Mouse (Mus musculus) testis, postnatal 10 days (tissue): ENCODE measurements at regions not wholly inside any gene's neighbourhood (a gene's known extent, or its start where the extent isn't known, plus 50 kb on each side); places are given as distances from the start of the nearest gene placed in this dataset.

ENCODE experiments used
- DNase-seq: peaks from one replicate; pipeline ENCODE4 v3.0.0; 2021; ENCODE audit warnings: low spot score

DNA sequence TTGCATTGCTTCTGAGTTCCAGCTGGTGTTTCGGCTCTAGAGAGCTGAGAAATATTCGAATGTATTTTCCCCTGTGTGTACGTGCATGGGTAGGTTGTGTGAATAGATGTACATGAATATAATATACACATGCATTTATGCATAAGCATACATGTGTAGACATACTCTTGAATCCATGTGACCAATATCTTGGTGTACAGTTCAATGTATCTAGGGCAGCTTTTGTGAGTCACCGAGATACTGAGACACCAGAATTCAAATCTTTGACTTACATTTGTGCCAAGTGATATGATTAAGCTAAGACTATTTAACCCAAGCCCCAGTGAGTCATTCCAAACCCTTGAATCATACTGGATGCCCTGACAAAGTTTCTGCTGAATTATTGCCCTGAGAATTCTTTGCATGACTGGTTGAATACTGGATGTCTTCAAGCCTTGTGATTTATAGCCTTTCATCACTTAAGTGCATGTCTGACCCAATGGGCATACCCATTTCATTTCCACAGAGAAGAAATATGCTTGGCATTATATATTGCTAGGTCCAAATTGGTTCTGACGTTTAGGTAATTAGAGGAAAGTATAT is 103.3 kb upstream of the Tsc22d2 start:
- DNase-seq = no peak

DNA sequence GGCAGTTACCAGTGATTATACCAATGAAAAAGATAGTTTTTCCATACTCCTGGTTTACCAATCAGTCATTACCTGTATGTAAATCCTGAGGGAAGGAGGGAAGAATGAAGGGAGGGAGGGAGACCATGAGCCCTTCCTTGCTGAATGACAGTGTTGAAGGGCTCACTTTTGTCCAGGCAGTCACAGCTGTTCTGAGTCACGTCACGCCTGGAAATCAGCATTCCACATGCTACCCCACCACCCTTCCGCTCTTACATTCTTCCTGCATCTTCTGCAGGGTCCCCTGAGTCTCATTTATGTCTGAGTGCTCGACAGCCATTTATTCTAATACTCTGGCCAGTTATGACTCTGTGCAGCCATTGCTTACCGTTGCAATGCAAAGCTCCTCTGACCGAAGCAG is 101.9 kb upstream of the Tsc22d2 start:
- DNase-seq = no peak

DNA sequence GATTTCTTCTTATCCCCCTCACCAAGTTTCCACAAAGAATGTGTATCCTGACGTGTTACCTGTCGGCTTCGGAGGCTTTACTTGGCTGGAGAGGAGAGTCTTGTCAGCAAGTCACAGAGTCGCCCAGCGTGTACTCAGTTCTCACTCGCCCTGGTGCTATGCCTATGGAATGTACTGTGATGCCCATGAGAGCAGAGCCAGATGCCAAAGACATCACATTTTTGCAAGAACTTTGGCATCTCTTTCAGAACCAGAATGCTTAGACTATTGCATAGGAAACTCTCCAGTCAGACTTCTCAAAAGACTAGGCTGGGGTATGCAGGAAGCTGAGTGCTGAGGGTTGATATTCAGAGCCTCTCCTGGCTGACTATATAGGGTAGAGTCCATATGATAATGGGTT is 99.3 kb upstream of the Tsc22d2 start:
- no peak for DNase-seq

DNA sequence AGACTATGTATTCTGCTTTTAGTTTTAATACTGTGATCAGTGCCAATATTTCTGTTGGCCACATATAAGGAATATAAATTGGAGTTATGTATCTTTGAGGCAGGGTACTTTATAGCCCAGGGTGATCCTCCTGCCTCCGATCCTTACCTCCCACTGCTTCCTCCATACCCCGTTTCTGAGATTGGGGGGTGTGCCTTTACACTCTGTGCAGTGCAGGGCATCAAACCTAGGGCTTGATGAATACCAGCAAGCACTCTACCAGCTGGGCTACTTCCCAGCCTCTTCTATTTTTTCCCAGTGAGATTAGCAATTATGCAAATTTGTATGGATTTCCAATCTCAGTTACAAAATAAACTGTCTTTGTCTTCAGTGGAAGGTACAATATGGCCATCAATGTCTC is 97.3 kb upstream of the Tsc22d2 start:
- peak; percentile 14 for DNase-seq

DNA sequence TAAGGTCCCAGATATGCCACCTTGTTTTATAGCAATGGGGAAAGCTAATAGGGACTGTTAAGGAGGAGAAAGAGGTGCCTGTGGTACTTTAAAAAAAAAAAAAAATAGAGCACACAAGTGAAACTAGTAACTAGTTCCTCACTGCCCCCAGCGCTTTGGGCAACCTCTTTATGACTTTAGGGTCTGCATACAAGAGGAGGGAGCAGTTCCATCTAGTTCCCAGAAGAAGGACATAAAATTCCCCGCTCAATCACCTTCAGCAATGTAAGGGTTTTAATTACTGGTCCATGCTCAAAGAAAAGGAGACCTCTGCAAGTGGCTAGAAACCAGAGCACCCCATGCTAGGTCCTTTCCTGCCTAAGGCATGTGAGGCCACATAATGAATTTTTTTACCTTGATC is 95.8 kb upstream of the Tsc22d2 start:
- DNase-seq = peak; percentile 19

DNA sequence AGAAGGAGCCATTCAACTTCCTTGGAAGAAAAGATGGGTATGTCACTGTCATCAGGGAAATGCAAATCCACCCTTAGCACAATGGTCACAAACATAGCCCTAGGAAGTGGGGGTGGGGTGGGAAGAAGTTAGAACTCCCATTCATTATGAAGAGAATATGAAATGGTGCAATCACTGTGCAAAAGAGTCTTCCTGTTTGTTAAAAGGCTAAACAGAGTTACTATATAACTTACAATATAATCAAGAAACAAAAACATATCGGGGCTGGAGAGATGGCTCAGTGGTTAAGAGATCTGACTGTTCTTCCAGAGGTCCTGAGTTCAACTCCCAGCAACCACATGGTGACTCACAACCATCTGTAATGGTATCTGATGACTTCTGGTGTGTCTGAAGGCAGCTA is 95.1 kb upstream of the Tsc22d2 start:
- DNase-seq = peak; percentile 0

DNA sequence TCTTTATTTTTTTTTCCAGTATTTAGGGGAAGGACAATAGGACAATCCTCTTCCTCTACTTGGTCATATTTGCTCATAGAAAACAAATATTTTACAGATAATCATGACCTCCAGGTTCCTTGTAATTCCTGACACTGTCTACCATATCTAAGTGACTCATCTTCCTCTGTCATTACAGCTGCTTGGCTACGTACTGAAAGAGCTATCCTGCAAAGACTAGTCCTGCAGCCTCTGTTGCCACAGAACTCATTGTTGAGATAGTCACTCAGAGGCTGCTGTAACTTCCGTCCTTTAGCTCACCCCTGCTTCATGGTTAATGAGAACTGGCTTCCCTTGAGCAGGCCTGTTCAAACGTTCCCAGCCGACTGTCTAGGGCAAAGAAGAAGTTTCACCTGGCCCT is 93.7 kb upstream of the Tsc22d2 start:
- peak; percentile 12 for DNase-seq

DNA sequence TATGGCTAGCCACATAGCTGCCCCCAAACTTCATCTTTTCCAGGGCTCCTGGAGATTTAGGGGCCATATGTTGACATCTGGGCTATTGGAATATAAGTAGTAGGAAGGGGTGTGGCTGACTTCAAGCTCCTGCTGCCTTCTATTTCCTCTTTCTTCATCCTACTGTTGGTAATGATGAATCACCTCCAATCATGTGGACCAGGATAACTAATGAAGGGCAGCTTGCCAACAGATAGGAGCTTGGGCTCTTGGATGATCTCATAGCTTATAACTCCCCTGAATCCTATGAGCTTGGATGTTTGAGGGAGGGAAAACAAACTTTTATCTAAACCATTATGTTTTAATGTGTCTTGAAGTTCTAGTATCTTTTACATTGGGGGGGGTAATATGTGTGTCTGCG is 92.2 kb upstream of the Tsc22d2 start:
- DNase-seq = no peak

DNA sequence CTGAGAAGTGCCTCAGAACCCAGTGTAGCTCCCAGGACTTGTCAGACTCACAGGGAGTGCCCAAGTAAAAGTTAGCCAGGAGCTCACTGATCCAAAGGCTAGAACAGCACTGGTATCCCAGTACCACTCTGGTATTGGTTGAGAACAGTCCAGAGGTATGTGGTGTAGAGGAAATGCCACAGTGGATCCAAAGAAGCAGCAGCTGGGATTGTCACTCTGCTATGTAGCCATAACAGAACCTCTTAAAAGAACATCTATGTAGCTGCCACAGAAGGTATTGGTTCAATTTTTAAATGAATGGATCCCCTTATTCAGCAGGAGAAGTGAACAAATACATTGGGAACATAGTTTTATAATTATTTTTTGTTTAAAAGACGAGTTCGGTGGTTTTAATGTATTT is 86.8 kb upstream of the Tsc22d2 start:
- DNase-seq = no peak

DNA sequence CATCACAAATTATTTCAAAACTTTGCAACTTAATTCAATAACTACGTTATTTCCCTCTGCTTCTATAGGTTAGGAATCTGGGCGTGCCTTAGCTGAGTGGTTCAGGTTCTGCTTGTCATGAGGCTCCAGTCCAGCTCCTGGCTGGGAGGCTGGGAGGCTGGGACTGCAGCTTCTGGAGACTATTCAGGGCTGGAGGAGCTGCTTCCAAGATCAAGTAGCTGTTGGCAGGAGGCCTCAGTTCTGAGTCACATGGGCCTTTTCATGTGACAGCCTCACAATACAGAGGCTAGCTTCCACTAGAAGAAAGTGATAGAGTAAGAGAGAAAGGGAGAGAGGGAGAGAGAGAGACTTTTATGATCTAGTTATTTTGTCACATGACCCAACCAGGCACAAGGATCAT is 84.3 kb upstream of the Tsc22d2 start:
- DNase-seq = no peak

DNA sequence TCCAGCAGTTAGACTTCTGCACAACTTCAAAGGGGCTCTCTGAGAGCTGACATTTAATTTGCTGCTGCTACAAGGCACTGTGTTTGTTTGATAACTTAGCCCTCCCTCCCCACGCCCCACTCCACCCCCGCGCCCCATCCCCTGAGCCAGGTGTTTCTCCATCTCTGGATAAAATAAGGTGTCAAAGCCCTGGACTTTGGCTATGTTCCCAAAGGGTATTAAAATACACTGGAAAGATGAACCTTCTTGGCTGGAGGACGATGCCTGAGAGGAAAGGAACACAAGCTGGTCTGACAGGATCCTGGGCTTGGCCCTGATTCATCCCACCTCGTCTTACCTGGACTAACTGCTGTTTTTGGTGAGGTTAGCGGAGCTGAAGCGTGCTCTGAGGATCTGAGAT is 80.5 kb upstream of the Tsc22d2 start:
- DNase-seq = no peak

DNA sequence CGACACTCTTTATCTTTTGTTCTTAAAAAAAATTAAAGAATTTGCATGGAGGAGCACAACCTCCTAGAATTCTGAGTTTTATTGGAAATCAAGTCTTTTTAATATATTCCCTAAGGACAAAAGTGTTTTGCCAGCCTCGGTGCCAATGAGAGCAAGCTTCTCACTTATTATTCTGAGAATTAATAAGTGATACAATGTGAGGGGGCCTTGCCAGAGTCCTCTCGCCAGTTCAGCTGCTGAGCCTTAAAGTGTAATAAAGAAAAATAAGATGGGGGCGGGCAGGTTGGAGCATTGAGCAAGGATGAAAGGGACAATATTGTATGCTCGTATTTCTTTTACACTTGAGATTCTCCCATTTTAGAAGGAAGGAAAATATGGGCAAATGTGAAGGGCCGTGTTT is 79.2 kb upstream of the Tsc22d2 start:
- DNase-seq = no peak

DNA sequence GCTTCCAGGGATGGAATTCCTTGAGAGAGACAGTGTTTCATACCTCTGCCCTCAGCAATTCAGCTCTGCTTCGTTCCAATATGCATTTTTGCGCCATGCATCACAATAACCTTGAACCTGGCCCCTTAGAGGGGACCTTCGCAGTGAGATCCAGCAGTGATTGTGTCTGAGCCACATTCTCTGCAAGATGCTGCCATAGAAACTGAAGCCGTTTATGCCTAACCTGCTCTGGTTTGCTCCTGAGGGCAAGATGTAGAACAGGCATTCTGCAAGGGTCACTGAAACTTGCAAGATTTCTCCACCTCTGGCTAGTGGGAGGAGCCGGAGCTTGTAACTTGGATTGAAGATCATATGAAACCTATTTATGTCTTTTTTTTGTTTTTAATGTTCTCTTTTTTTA is 78.4 kb upstream of the Tsc22d2 start:
- DNase-seq = no peak

DNA sequence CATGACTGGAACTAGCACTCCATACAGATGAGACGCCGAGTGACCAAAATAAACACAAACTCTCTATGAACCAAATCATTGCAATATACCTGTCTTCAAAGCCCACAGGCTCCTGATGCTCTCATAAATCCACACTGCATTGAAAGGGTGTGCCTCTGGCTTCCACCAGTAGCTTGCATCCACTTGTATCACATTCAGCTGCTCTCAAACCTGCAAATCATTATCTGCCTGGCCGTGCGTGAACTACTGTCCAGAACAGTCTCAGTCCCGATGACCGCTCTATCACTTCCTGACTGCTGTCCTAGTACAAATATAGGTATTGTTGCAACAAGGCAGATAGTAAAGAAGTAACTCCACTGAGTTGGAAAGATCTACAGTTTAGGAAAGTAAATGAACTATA is 77.9 kb upstream of the Tsc22d2 start:
- DNase-seq = no peak

DNA sequence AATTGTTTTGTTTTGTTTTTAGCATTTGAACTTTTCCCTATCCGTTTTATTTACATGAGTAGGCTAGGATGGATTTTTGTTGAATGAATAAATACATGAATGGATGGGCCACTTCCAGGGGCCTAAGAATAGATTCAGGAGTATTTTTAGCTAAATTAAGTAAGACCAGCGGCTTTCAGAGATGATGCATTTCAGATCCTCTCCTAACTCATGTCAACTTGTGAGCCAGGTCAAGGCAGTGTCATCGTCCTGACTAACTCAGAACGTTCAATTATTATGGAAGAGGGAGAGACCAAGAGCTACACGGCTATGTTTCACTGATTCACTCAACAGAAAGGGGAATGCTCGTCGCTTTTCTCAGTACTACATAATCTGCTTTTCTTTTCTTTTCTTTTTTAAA is 75.5 kb upstream of the Tsc22d2 start:
- no peak for DNase-seq

DNA sequence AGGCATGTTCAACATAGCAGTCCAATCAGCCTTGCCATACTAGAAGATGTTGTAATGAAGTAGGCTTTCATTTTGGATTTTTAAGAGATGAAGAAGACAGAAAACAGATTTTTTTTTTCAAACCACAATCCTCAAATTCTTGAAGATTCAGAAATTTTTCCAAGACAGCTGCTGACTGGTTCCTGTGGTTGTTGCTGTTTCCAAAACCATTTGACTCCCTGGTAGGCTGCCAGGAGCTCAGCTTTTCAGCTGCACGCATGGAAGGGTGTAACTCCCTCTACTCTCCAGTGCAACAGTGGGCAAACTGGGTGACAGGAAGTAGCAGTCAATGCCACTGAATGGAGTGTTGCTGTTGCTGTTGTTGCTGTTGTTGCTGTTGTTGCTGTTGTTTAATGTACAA is 72.4 kb upstream of the Tsc22d2 start:
- no peak for DNase-seq

DNA sequence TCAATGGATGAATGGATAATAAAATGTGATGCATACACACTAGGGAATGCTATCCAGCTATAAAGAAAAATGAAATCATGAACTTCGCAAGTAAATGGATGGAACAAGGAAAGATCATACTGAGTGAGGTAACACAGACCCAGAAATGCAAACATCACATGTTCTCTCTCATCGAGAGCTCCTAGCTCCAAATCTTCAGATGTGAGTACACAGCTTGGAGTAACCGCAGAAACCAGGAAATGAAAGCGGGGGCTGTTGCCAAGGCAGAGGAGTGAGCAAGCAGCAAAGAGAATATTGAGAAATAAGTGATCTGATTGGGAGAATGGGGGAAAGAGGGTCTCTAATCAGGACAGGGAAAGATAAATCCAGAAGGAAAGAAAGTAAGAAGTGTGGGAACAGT is 52.0 kb upstream of the Tsc22d2 start:
- DNase-seq = no peak

DNA sequence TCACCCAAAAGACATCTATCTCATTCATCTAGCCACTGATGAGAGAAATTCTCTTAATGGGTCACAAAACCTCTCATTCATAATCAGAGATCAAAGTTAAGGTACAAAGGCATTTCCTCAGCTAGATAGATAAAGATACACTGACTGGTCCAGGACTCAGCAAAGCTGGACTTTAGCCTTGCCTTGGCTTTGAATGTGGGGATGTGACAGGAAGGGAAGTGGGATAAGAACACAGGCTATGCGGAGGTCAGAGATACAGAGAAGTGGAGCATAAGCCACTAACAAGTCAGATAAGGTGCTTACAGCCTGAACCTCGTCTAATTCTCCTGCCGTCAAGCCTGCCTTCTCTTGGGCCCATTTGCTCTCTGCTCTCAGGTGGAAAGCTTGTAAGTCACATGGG is 50.0 kb upstream of the Tsc22d2 start:
- DNase-seq = no peak
